Mouse (Mus musculus): ENCODE measurements at regions not wholly inside any gene's neighbourhood (a gene's known extent, or its start where the extent isn't known, plus 50 kb on each side); places are given as distances from the start of the nearest gene placed in this dataset.
A peak's percentile ranks its signal among the peaks of the same experiment; 100 is the strongest.
"Not testable (repeated sequence)": the region's sequence is repeated elsewhere in the genome, so short reads cannot be mapped to it uniquely, and the experiment has no call there.

- Histone ChIP-seq H3K4me1 (peaks cover 11% of the 10 kb centered on the region; the same call in 1 of the 2 replicates), H3K9me3 (replicated peaks) (no peaks in the 10 kb centered on the region), H3K9ac (no peak overlapping the region), H3K4me2 (replicated peaks) (no peak overlapping the region), H3K36me3 (no peaks in the 10 kb centered on the region), H3K27ac (replicated peaks) (no peak overlapping the region), H3K4me3 (replicated peaks) (no peak overlapping the region), H3K27me3 (no peaks in the 10 kb centered on the region)
- WGBS: 47% methylated on average over 5 of the region's 5 CpGs
- no peak; the same call in 1 of the 2 replicates for ATAC-seq (ENCODE audit: insufficient number of reproducible peaks, low FRiP score, low TSS enrichment, low read depth)
Measured at GRCm38 (mm10) chr2:72647642-72648041, 171.7 kb downstream of the Cdca7 start.

DNA sequence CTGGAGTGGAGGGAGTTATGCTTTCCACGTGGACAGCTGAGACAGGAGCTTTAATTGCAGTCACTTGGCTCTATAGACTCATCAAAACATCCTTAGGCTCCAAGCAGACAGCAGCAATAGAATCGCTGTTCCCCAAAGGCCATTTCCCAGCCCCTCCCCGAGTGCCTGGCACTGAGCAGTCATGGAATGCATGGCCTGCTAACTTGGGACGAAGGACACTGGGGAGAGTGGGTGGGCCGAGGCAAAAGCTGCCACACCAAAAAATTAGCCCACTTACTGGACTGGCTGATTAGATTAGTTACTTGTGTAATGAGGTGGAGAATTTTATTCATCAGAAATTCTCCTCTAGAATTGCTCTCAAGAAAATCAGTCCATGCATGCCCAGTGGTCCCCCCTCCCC is 172.3 kb downstream of the Cdca7 start:
- no peaks in the 10 kb centered on the region for H3K27me3 ChIP-seq
- WGBS: 43% methylated on average over 5 of the region's 5 CpGs
- no peak overlapping the region for H3K4me3 ChIP-seq (replicated peaks)
- no peak overlapping the region for H3K9ac ChIP-seq
- no peak overlapping the region for H3K27ac ChIP-seq (replicated peaks)
- no peaks in the 10 kb centered on the region for H3K36me3 ChIP-seq
- no peaks in the 10 kb centered on the region for H3K9me3 ChIP-seq (replicated peaks)
- no peak for ATAC-seq (ENCODE audit: insufficient number of reproducible peaks, low FRiP score, low TSS enrichment, low read depth)
- H3K4me2 ChIP-seq (replicated peaks): no peak overlapping the region
- peaks cover 11% of the 10 kb centered on the region; the same call in 1 of the 2 replicates for H3K4me1 ChIP-seq

- H3K4me3 ChIP-seq (replicated peaks): no peak overlapping the region
- no peaks in the 10 kb centered on the region for H3K36me3 ChIP-seq
- WGBS: 80% methylated on average over 9 of the region's 9 CpGs
- no peak for ATAC-seq (ENCODE audit: insufficient number of reproducible peaks, low FRiP score, low TSS enrichment, low read depth)
- H3K4me1 ChIP-seq: no peaks in the 10 kb centered on the region
- H3K27me3 ChIP-seq: no peaks in the 10 kb centered on the region
- H3K9ac ChIP-seq: no peak overlapping the region
- H3K4me2 ChIP-seq (replicated peaks): no peak overlapping the region
- no peaks in the 10 kb centered on the region for H3K9me3 ChIP-seq (replicated peaks)
- no peak overlapping the region for H3K27ac ChIP-seq (replicated peaks)
Measured at GRCm38 (mm10) chr2:72655864-72656263, 179.9 kb downstream of the Cdca7 start.

DNA sequence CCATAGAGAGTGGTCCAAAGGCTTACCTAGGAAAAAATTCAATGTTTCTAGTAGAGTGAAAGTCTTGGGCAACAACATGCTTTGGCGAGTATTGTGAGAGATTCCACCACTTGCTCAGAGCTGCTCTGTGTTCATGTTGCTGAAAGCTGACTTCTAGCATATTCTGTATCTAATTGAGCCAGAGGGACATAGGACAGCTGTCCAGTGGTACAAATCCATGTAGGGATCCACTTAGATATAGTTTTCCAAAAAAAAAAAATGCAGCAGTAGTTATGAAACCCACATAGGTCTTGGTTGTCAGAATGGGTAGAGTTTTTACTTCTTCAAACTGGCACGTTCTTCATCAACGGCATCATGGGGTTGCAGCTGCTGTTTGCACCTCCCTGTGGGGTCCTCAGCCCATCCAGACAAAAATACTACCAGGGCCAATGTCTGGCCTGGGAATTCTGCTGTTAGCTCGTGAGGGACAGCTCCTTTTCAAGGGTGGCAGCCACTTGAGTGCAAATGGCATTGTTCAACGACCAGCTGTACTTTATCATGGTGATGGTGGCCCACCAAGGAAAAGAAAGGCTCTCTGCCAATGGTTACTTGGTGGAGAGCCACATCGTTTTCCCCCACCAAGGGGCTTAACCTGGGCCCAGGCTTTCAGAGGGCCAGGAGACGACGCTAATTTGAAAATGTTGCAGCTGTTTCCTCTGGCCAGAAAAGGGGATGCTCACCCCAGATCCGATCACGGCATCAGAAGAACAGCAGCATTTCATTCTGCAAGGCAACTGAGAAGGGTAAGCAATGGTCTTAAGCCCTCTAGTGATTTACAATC is 181.4 kb downstream of the Cdca7 start:
- no peak overlapping the region for H3K4me2 ChIP-seq (replicated peaks)
- no peaks in the 10 kb centered on the region for H3K9me3 ChIP-seq (replicated peaks)
- 64% methylated on average over 10 of the region's 10 CpGs for WGBS
- H3K27me3 ChIP-seq: no peaks in the 10 kb centered on the region
- no peak overlapping the region for H3K4me3 ChIP-seq (replicated peaks)
- ATAC-seq (ENCODE audit: insufficient number of reproducible peaks, low FRiP score, low TSS enrichment, low read depth): no peak
- no peak overlapping the region for H3K9ac ChIP-seq
- no peaks in the 10 kb centered on the region for H3K36me3 ChIP-seq
- no peak overlapping the region for H3K27ac ChIP-seq (replicated peaks)
- H3K4me1 ChIP-seq: no peaks in the 10 kb centered on the region

DNA sequence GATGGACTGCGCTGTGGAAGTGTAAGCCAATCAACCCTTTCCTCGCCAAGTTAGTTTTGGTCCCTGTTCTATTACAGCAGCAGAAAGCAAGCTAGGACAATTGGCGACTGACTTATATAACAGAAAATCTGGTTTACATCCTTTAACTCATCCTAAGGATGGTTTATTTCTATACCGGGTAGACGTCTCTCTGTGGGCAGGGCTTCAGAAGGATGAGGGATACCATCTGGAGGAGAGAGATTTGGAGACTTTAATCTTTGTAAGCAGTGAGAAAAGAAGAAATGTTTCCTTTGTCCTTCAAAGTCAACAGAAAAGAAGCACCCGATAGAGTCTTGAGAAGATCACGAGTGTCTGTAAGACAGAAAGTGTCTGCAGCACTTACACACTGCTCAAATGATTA is 186.4 kb downstream of the Cdca7 start:
- Histone ChIP-seq H3K36me3 (no peaks in the 10 kb centered on the region), H3K27me3 (no peaks in the 10 kb centered on the region), H3K9ac (no peak overlapping the region), H3K4me1 (0 out of 2 replicates have a peak, but pooled peaks cover 7% of the 10 kb centered on the region), H3K9me3 (replicated peaks) (no peaks in the 10 kb centered on the region), H3K27ac (replicated peaks) (no peak overlapping the region), H3K4me3 (replicated peaks) (no peak overlapping the region), H3K4me2 (replicated peaks) (no peak overlapping the region)
- WGBS: 78% methylated on average over 7 of the region's 7 CpGs
- no peak for ATAC-seq (ENCODE audit: insufficient number of reproducible peaks, low FRiP score, low TSS enrichment, low read depth)

DNA sequence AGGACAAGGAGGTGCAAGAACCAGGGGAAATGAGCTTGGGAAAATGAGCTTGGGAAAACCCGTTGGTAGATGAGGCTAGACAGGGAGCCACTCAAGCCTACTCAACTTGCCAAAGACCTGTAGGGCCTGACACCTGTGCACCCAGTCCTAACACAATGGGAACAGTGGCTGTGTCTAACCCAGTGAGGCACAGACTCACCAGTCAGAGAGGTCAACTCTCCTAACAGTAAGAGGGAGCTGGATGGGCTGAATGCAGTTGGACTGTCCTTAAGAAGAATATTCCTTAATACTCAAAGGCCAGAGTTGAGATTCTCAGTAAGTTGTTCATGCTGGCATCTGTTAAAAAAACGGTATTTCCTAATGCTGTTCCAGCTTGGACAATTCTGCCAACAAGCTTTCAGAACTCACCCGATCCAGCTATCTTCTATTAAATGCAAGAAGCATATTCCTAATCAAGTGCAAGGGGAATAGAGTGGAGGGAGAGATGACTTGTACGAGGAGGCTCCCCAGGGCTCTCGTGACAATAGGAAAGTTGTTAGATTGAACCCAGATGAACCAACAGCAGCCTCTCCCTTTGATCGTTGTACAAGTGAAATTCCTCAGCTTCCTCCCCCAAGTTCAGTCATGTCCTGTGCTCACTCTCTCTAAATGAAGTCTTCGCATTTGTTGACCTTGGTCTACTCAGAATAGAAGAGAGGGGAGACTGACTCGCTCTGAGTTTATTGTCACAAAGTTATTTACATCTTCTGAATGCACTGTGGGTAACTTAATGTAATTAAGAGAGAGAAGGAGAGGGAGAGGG is 187.2 kb downstream of the Cdca7 start:
- H3K9me3 ChIP-seq (replicated peaks): no peaks in the 10 kb centered on the region
- 35% methylated on average over 8 of the region's 8 CpGs for WGBS
- H3K4me2 ChIP-seq (replicated peaks): no peak overlapping the region
- H3K27ac ChIP-seq (replicated peaks): no peak overlapping the region
- no peaks in the 10 kb centered on the region for H3K27me3 ChIP-seq
- ATAC-seq (ENCODE audit: insufficient number of reproducible peaks, low FRiP score, low TSS enrichment, low read depth): no peak
- H3K4me3 ChIP-seq (replicated peaks): no peak overlapping the region
- no peak overlapping the region for H3K9ac ChIP-seq
- no peaks in the 10 kb centered on the region for H3K36me3 ChIP-seq
- H3K4me1 ChIP-seq: 0 out of 2 replicates have a peak, but pooled peaks cover 7% of the 10 kb centered on the region

DNA sequence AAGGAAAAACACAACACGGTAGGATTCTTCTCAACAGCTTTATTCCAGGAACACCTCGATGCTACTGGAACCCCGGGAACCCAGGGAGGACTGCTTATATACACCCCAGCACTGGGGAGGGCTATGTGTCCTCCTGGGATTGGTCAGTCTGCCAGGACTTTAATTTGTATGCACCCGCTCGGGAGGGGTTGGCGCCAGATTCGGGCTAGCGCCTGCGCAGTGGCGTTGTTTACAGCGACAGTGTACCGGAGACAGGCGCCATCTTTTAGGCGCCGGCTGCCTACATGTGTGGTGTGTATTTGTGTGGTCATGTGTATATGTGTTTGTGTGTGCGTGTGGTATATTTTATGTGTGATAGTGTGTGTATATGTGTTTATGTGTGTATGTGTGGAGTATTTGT is 191.4 kb downstream of the Cdca7 start:
- not testable (repeated sequence) for H3K9me3 ChIP-seq (replicated peaks); H3K36me3 ChIP-seq; H3K9ac ChIP-seq; H3K27ac ChIP-seq (replicated peaks); H3K4me3 ChIP-seq (replicated peaks); H3K4me1 ChIP-seq; H3K27me3 ChIP-seq; H3K4me2 ChIP-seq (replicated peaks); ATAC-seq (ENCODE audit: insufficient number of reproducible peaks, low FRiP score, low TSS enrichment, low read depth)
- WGBS: 94% methylated on average over 16 of the region's 16 CpGs

GRCm38 (mm10) chr2:72672908-72673901 is 197.2 kb downstream of the Cdca7 start:
- H3K27ac ChIP-seq (replicated peaks): no peak overlapping the region
- WGBS: 45% methylated on average over 13 of the region's 13 CpGs
- H3K9me3 ChIP-seq (replicated peaks): no peaks in the 10 kb centered on the region
- no peak overlapping the region for H3K4me3 ChIP-seq (replicated peaks)
- ATAC-seq (ENCODE audit: insufficient number of reproducible peaks, low FRiP score, low TSS enrichment, low read depth): no peak
- H3K9ac ChIP-seq: no peak overlapping the region
- H3K27me3 ChIP-seq: no peaks in the 10 kb centered on the region
- no peak overlapping the region for H3K4me2 ChIP-seq (replicated peaks)
- peaks cover 20% of the 10 kb centered on the region for H3K4me1 ChIP-seq
- H3K36me3 ChIP-seq: no peaks in the 10 kb centered on the region

- ATAC-seq (ENCODE audit: insufficient number of reproducible peaks, low FRiP score, low TSS enrichment, low read depth): peak; percentile 86
- no peaks in the 10 kb centered on the region for H3K36me3 ChIP-seq
- no peak overlapping the region for H3K9ac ChIP-seq
- no peak overlapping the region for H3K4me3 ChIP-seq (replicated peaks)
- peaks cover 20% of the 10 kb centered on the region for H3K4me1 ChIP-seq
- no peaks in the 10 kb centered on the region for H3K27me3 ChIP-seq
- H3K27ac ChIP-seq (replicated peaks): no peak overlapping the region
- peak overlapping the region; percentile 22; the same call in 1 of the 2 replicates for H3K4me2 ChIP-seq (replicated peaks)
- WGBS: 7% methylated on average over 4 of the region's 4 CpGs
- no peaks in the 10 kb centered on the region for H3K9me3 ChIP-seq (replicated peaks)
Measured at GRCm38 (mm10) chr2:72674229-72674628, 198.3 kb downstream of the Cdca7 start.

DNA sequence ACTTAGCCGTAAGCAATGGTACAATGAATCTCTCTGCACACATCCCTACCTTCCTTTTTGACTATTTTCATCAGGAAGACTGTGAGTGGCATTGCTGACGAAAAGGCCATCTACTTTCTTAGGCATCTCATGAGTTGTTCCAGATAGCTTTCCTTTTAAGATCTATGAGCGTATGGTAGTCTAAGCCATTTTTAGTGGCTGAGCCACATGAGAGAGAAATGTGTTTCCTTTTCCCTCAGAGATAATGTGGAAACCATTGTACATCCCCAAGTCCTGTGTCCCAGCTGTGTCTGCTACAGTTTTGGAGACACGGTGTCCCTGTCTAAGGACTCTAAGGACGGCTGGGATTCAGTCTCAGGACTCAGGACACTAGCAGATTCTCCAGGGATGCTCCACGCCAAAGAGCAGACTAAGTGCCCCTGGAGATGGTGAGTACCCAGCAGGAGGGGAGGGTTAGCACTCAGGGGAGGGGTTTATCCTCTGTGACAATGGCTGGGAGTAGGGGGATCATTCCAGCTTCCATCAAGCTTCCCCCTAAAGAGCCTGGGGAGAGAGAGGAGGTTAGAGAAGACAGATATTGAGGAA is 199.0 kb downstream of the Cdca7 start:
- no peaks in the 10 kb centered on the region for H3K9me3 ChIP-seq (replicated peaks)
- H3K9ac ChIP-seq: no peak overlapping the region
- no peak overlapping the region for H3K4me3 ChIP-seq (replicated peaks)
- 52% methylated on average over 6 of the region's 6 CpGs for WGBS
- no peaks in the 10 kb centered on the region for H3K27me3 ChIP-seq
- no peaks in the 10 kb centered on the region for H3K36me3 ChIP-seq
- peaks cover 20% of the 10 kb centered on the region for H3K4me1 ChIP-seq
- no peak overlapping the region for H3K27ac ChIP-seq (replicated peaks)
- no peak overlapping the region for H3K4me2 ChIP-seq (replicated peaks)
- no peak for ATAC-seq (ENCODE audit: insufficient number of reproducible peaks, low FRiP score, low TSS enrichment, low read depth)
